Comparison of ENCODE assay signal across 13 mouse cellular contexts in the genomic region with DNA sequence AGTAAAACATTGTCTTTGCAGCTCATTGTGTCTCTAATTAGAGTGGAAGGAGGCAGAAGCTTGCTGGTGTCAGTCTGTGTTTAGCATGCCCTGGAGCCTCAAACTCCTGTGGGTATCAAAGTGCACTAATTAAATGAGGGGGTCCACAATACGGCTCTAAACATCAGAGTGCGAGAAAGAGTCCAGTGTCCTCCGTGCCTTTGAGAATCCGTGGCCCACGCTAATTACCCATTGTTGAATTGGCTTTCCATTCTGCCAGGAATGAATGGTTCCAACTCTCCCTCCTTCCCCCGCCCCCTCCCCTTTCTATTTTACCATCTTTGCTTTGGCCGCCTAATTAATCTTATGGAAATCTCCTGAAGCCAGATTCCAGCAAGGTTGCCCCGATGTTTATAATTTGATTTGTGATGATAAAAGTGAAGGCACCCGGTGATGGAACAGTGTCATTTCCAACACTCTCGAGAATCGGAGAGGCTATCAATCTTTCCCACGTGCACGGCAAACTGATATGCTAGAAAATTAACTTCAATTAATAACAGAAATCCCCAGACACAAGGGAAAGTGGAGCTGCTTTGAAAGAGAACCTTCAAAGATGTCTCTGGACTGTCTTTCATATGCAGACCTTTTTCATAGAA.
DNase-seq lines count a peak whose midpoint lies in the region; ATAC-seq lines count a peak whose summit lies in the region.
"Had no signal": no experiment of that assay in that cellular context is flagged by ENCODE, and none has a peak within 500 bp of the region (broad histone marks: within the 10 kb centered on the region; RNA-seq: fewer than 3 reads in every experiment).

No protein-coding gene starts in this region.

- DNase-seq in embryonic facial prominence, embryonic 11.5 days (ENCODE audit: low spot score), result peak; percentile 31
- DNase-seq in midbrain, embryonic 10.5 days (ENCODE audit: low spot score), result no peak
- DNase-seq in spleen, adult 18-20 months, result no peak
- DNase-seq in heart, adult 8-10 months (ENCODE audit: low spot score), result no peak
- no peak for DNase-seq in heart, postnatal 25 days (ENCODE audit: low spot score)
- DNase-seq: adrenal gland, adult 8-10 months; heart, adult 11 months; lung, postnatal 4 days; right cerebral cortex, postnatal 25 days had no signal

- no peaks in the 10 kb centered on the region for H3K9me3 ChIP-seq in embryonic facial prominence, embryonic 11.5 days (replicated peaks; ENCODE audit: control insufficient read depth, low read length)
- no peaks in the 10 kb centered on the region for H3K9me3 ChIP-seq in forebrain, embryonic 15.5 days
- no peaks in the 10 kb centered on the region for H3K9me3 ChIP-seq in midbrain, embryonic 10.5 days (replicated peaks)
- no peaks in the 10 kb centered on the region for H3K9me3 ChIP-seq in neural tube, embryonic 14.5 days (ENCODE audit: control insufficient read depth, low read length)

- no peak overlapping the region for H3K9ac ChIP-seq in embryonic facial prominence, embryonic 11.5 days (replicated peaks; ENCODE audit: low read length)
- H3K9ac ChIP-seq in forebrain, embryonic 15.5 days (replicated peaks), result no peak overlapping the region
- no peak overlapping the region for H3K9ac ChIP-seq in neural tube, embryonic 14.5 days (replicated peaks; ENCODE audit: low read depth, low read length)

- no peak overlapping the region for H3K27ac ChIP-seq in embryonic facial prominence, embryonic 11.5 days (replicated peaks; ENCODE audit: low read depth, low read length)
- no peak overlapping the region for H3K27ac ChIP-seq in forebrain, embryonic 15.5 days (replicated peaks)
- peak overlapping the region; percentile 64 for H3K27ac ChIP-seq in midbrain, embryonic 10.5 days (replicated peaks)
- no peak overlapping the region for H3K27ac ChIP-seq in neural tube, embryonic 14.5 days (ENCODE audit: low read depth, low read length)
- H3K27ac ChIP-seq: kidney, postnatal 0 days had no signal

- H3K27me3 ChIP-seq in embryonic facial prominence, embryonic 11.5 days (ENCODE audit: control insufficient read depth, insufficient read depth, low read length), result no peaks in the 10 kb centered on the region
- no peaks in the 10 kb centered on the region for H3K27me3 ChIP-seq in forebrain, embryonic 15.5 days
- no peaks in the 10 kb centered on the region for H3K27me3 ChIP-seq in midbrain, embryonic 10.5 days (ENCODE audit: low read depth, poor library complexity, severe bottlenecking)
- H3K27me3 ChIP-seq in neural tube, embryonic 14.5 days (ENCODE audit: control insufficient read depth, insufficient read depth, low read length), result no peaks in the 10 kb centered on the region

- ATAC-seq in embryonic facial prominence, embryonic 11.5 days (replicated peaks; ENCODE audit: insufficient number of reproducible peaks, low FRiP score, low TSS enrichment, low read depth), result peak; percentile 72
- ATAC-seq in forebrain, embryonic 15.5 days (replicated peaks), result peak; percentile 95
- ATAC-seq in neural tube, embryonic 14.5 days (ENCODE audit: low read depth), result peak; percentile 86; the same call in 1 of the 2 replicates

- H3K4me2 ChIP-seq in embryonic facial prominence, embryonic 11.5 days (ENCODE audit: low read depth, low read length), result no peak overlapping the region; the same call in 1 of the 2 replicates
- H3K4me2 ChIP-seq in forebrain, embryonic 15.5 days (replicated peaks), result peak overlapping the region; percentile 36
- H3K4me2 ChIP-seq in neural tube, embryonic 14.5 days (ENCODE audit: low read depth, low read length), result peak overlapping the region; percentile 44
- H3K4me2 ChIP-seq: liver, embryonic 11.5 days had no signal

- intact Hi-C loops in heart, postnatal 25 days (cut with DNase I), result no loop called here

- H3K4me3 ChIP-seq in embryonic facial prominence, embryonic 11.5 days (ENCODE audit: low read depth, low read length), result no peak overlapping the region
- no peak overlapping the region for H3K4me3 ChIP-seq in forebrain, embryonic 15.5 days
- H3K4me3 ChIP-seq in midbrain, embryonic 10.5 days, result peak overlapping the region; percentile 24; the same call in 1 of the 2 replicates
- no peak overlapping the region for H3K4me3 ChIP-seq in neural tube, embryonic 14.5 days (ENCODE audit: low read depth, low read length)

- no peaks in the 10 kb centered on the region for H3K4me1 ChIP-seq in embryonic facial prominence, embryonic 11.5 days (ENCODE audit: control insufficient read depth, insufficient read depth, low read length)
- H3K4me1 ChIP-seq in forebrain, embryonic 15.5 days, result peaks cover 15% of the 10 kb centered on the region
- H3K4me1 ChIP-seq in midbrain, embryonic 10.5 days, result peaks cover 24% of the 10 kb centered on the region
- no peaks in the 10 kb centered on the region for H3K4me1 ChIP-seq in neural tube, embryonic 14.5 days (ENCODE audit: control insufficient read depth, insufficient read depth, low read length)

- 15% methylated on average over 13 of the region's 13 CpGs for WGBS in embryonic facial prominence, embryonic 11.5 days
- WGBS in forebrain, embryonic 15.5 days, result 3% methylated on average over 13 of the region's 13 CpGs
- WGBS in midbrain, embryonic 10.5 days, result 31% methylated on average over 13 of the region's 13 CpGs
- WGBS in neural tube, embryonic 14.5 days, result 8% methylated on average over 13 of the region's 13 CpGs

- no peaks in the 10 kb centered on the region for H3K36me3 ChIP-seq in embryonic facial prominence, embryonic 11.5 days (replicated peaks; ENCODE audit: control insufficient read depth, insufficient read depth, low read depth, low read length)
- no peaks in the 10 kb centered on the region for H3K36me3 ChIP-seq in forebrain, embryonic 15.5 days
- H3K36me3 ChIP-seq in midbrain, embryonic 10.5 days, result no peaks in the 10 kb centered on the region
- no peaks in the 10 kb centered on the region for H3K36me3 ChIP-seq in neural tube, embryonic 14.5 days (ENCODE audit: control insufficient read depth, insufficient read depth, low read length)
